Mouse (Mus musculus) hindbrain, embryonic 15.5 days (tissue): Measurements from ENCODE around the gene Dhodh. TPM values are rescaled to one million over a fixed set of nuclear protein-coding genes. Genes with fewer than 3 reads are reported as not detected.

Experiments
- ATAC-seq: fragments of 200-750 bp; cut with Nextera tagmentation; 2 replicates; pipeline ENCODE4 v1.8.0; 2017; ENCODE audit warnings: low read depth, moderate number of reproducible peaks, moderate TSS enrichment; ENCODE audit not compliant: low FRiP score
- H3K27ac ChIP-seq: fragments of 300-500 bp; sonication (generic); replicated peaks from 2 replicates; pipeline ENCODE4 v1.5.1; 2015; ENCODE audit warnings: mild to moderate bottlenecking, inconsistent platforms
- H3K27me3 ChIP-seq: fragments of 300-500 bp; sonication (generic); 2 replicates; pipeline ENCODE4 v1.6.1; 2015; ENCODE audit warnings: control low read depth, inconsistent platforms
- H3K36me3 ChIP-seq: fragments of 300-500 bp; sonication (generic); 2 replicates; pipeline ENCODE4 v1.6.1; 2015; ENCODE audit warnings: control low read depth, inconsistent platforms
- H3K4me1 ChIP-seq: fragments of 300-500 bp; sonication (generic); replicated peaks from 2 replicates; pipeline ENCODE4 v1.6.1; 2015; ENCODE audit warnings: control low read depth, inconsistent platforms
- H3K4me2 ChIP-seq: fragments of 300-500 bp; sonication (generic); 2 replicates; pipeline ENCODE4 v1.6.1; 2015; ENCODE audit warnings: moderate library complexity, mild to moderate bottlenecking, inconsistent platforms
- H3K4me3 ChIP-seq: fragments of 300-500 bp; sonication (generic); 2 replicates; pipeline ENCODE4 v1.5.1; 2015; ENCODE audit warnings: mild to moderate bottlenecking, inconsistent platforms
- H3K9ac ChIP-seq: fragments of 300-500 bp; sonication (generic); 2 replicates; pipeline ENCODE4 v1.6.1; 2015; ENCODE audit warnings: inconsistent platforms
- H3K9me3 ChIP-seq: fragments of 300-500 bp; sonication (generic); 2 replicates; pipeline ENCODE4 v1.6.1; 2016; ENCODE audit warnings: control low read depth, inconsistent platforms
- WGBS: fragments of 180-500 bp; shearing (Covaris S2); methylation state at CpG from one replicate; pipeline ENCODE4 v1.1.7; 2015; 5-methylcytosine and 5-hydroxymethylcytosine counted together
- polyA plus RNA-seq: library from polyadenylated mRNA; unstranded; fragments of >200 nt; fragmentation: Nextera tagmentation; extraction: Ambion mirVana; gene quantifications from 2 replicates; pipeline ENCODE4 v1.2.1, GENCODE M21; 2015

The Dhodh gene
- polyA plus RNA-seq, 1 experiment from 2014 or later = 30.5 TPM

DNA sequence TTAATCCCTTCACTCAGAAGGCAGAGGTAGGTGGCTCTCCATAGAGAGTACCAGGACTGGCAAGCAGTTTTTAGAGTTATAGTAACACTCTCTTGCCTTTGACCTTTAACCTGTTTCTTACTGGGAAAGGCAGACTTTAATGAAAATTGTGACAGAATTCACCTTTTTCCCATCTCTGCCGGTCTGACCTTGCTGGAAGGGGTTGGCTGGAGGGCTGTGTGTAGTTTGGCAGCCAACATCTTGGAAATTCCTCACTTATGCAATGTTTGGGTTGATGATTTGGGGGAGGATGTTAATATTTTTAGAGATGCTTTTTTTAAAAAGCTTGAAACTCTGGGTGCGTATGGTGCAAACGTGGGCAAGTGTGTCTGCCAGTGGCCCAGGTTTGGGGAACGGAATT is 24.2 kb downstream of the Dhodh start:
- Histone ChIP-seq H3K9ac (no peak overlapping the region), H3K4me1 (no peaks in the 10 kb centered on the region), H3K9me3 (no peaks in the 10 kb centered on the region), H3K36me3 (no peaks in the 10 kb centered on the region), H3K4me3 (no peak overlapping the region), H3K27ac (no peak overlapping the region), H3K4me2 (no peak overlapping the region), H3K27me3 (no peaks in the 10 kb centered on the region)
- ATAC-seq = no peak
- WGBS = 88% methylated on average over 4 of the region's 4 CpGs

DNA sequence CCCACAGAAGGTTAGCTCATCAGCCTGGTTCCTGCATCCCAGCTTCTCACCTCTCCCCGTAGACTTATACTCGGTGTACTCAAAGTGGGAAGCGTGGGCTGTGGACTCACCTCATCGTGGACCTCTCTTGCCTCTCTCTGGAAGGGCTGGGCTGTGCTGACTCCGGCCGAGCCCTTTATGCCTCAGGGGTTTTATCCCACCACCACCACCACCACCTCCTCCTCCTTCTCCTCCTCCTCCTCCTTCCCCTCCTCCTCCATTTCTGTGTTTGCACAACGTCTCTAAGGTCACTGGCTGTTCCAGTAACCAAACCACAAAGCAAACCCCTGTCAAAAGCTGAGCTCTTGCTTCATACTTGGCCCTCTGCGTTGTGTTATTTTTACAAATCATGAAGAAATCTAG is 29.6 kb downstream of the Dhodh start, which contains the start of gene Hp:
Hp (minus strand) TSS at position 273 of the 402 bp plus-strand sequence.
- H3K9ac ChIP-seq = no peak within 1 kb of the TSS
- H3K27ac ChIP-seq = no peak within 1 kb of the TSS
- H3K4me1 ChIP-seq = no peaks in the 10 kb centered on the region
- no peaks in the 10 kb centered on the region for H3K36me3 ChIP-seq
- 72% methylated on average over 8 of the region's 8 CpGs for WGBS
- ATAC-seq = no peak
- no peaks in the 10 kb centered on the region for H3K9me3 ChIP-seq
- H3K27me3 ChIP-seq = no peaks in the 10 kb centered on the region
- H3K4me2 ChIP-seq = no peak within 1 kb of the TSS
- no peak within 1 kb of the TSS for H3K4me3 ChIP-seq

DNA sequence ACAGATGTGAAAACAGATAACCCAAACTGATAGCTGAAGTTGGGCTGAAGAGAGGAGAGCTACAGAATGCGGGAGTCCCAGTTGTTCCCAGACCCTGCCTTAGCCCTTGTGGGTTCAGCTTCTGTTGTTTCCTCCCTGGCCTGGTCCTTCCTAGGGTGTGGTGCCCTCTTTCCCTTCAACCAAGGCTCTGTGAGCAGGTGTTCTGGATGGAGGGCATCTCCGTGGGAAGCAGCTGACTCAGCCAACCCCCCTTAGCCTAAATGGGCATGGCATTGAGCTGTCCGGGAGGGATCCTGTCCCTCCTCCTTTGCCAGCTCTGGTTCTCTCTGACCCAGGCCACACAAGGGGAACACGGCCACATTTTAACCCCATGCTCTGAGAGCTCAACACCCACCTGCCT is 32.2 kb downstream of the Dhodh start:
- no peak for ATAC-seq
- WGBS = 79% methylated on average over 4 of the region's 4 CpGs
- H3K27me3 ChIP-seq = no peaks in the 10 kb centered on the region
- no peaks in the 10 kb centered on the region for H3K4me1 ChIP-seq
- H3K36me3 ChIP-seq = no peaks in the 10 kb centered on the region
- no peaks in the 10 kb centered on the region for H3K9me3 ChIP-seq
- no peak overlapping the region for H3K27ac ChIP-seq
- no peak overlapping the region for H3K4me3 ChIP-seq
- no peak overlapping the region for H3K4me2 ChIP-seq
- no peak overlapping the region for H3K9ac ChIP-seq

DNA sequence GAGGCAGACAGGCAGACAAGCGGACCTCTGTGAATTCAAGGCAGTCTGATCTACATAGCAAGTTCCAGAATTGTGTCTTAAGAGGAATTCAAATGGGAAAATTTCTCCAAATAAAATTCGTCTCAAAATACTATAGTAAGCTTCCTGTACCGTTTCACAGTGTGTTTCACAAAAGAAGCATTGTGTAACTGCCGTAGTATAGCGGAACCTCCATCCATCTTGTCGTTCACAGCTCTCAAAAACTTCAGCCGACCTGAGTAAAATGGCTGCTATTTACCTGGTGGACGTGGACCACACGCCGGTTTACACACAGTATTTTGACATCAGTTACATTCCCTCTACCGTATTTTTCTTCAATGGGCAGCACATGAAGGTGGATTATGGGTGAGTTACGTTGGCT is 37.3 kb downstream of the Dhodh start:
- H3K4me2 ChIP-seq = no peak overlapping the region
- no peak overlapping the region for H3K27ac ChIP-seq
- H3K4me1 ChIP-seq = peaks cover 7% of the 10 kb centered on the region
- no peak overlapping the region for H3K4me3 ChIP-seq
- ATAC-seq = no peak
- H3K9ac ChIP-seq = no peak overlapping the region
- no peaks in the 10 kb centered on the region for H3K36me3 ChIP-seq
- H3K9me3 ChIP-seq = no peaks in the 10 kb centered on the region
- H3K27me3 ChIP-seq = no peaks in the 10 kb centered on the region
- WGBS = 91% methylated on average over 12 of the region's 12 CpGs

DNA sequence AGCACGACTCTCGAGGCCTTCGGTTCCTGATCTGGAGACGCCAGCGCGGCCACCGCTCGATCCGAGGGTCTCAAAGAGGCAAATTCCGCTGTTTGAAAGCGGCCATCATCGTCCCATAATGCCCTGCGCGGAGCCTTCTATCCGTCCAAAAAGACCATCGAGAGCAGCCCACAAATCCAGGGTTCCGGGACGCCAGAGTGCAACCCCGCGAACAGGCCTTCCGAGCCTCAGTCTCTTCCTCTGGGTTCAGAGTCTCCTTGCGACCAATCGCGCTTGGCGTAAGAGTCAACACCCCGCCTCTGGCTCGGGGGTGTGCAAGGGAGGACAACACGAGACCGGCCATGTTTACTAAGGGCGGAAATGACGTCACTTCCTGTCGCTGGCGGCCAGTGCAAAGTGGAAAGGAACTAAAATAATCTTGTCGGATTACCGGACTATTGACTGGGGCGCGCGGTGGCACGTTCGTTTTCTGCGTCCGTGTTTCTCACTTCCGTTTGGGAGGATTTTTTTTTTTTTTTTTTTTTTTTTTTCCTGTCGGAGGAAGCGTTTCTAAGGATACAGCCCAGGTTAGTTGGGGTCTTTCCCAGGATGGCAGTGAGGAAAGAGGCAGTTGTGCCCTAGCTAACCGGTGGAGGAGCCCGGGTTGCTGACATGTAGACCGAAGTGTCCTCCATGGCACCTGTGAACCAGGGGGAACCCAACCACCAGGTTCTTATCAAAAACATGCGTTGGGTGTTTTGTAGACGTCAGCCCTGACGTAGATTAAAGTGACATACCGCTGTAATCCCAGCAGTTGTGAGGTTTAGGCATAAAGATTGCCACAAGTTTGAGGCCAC is 42.8 kb downstream of the Dhodh start, which contains the start of the genes Dhx38 and Txnl4b:
Dhx38 (minus strand) TSS at position 364 of the 836 bp plus-strand sequence.
Txnl4b (plus strand) TSS at position 395 of the 836 bp plus-strand sequence.
- under 1% methylated on average over 52 of the region's 52 CpGs for WGBS
- peak; percentile 100 for ATAC-seq
- Histone ChIP-seq H3K9me3 (no peaks in the 10 kb centered on the region), H3K4me3 (peak within 1 kb of the TSS; percentile 74), H3K4me1 (peaks cover 22% of the 10 kb centered on the region), H3K36me3 (peaks cover 15% of the 10 kb centered on the region), H3K27ac (peak within 1 kb of the TSS; percentile 87), H3K4me2 (peak within 1 kb of the TSS; percentile 79), H3K9ac (peak within 1 kb of the TSS; percentile 80), H3K27me3 (no peaks in the 10 kb centered on the region)

DNA sequence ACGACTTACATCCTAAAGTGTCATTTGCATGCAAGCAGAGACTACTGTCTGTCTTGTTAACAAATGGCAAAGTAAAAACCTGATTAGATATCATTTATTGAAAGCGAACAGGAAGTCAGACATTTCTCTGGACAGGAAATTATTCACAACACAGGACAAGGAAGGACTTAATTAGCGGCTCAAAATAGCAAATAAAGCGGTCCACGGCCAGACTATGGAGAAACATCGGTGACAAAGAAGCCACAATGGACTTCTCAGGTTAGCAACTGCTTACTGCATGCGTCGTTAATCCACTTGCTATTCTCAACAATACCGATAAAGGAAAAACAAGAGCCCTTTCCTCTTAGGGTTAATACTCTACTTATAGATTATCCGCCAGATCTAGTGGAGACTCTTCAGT is 43.7 kb downstream of the Dhodh start:
- H3K9ac ChIP-seq = peak overlapping the region; percentile 80
- H3K4me1 ChIP-seq = peaks cover 22% of the 10 kb centered on the region
- peak overlapping the region; percentile 87 for H3K27ac ChIP-seq
- no peaks in the 10 kb centered on the region for H3K27me3 ChIP-seq
- H3K36me3 ChIP-seq = peaks cover 25% of the 10 kb centered on the region
- no peaks in the 10 kb centered on the region for H3K9me3 ChIP-seq
- 7% methylated on average over 10 of the region's 10 CpGs for WGBS
- peak overlapping the region; percentile 74 for H3K4me3 ChIP-seq
- H3K4me2 ChIP-seq = peak overlapping the region; percentile 79
- no peak for ATAC-seq

DNA sequence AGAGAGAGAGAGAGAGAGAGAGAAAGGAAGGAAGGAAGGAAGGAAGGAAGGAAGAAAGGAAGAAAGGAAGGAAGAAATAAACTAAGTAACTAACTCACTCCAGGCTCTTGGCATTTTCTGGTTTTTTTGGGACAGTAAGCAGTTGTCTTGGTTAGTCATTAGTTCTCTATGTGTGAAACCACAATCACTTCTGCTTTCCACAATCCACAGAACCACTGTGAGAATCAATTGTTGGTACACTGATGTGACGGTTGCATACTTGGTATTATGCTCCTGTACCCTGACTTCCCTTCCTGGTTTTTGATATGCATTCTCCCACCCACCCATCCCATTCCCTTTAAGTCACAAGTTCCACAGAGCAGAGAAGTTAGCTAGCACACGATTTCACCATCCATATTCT is 44.6 kb downstream of the Dhodh start:
- no peak overlapping the region for H3K4me2 ChIP-seq
- no peaks in the 10 kb centered on the region for H3K9me3 ChIP-seq

DNA sequence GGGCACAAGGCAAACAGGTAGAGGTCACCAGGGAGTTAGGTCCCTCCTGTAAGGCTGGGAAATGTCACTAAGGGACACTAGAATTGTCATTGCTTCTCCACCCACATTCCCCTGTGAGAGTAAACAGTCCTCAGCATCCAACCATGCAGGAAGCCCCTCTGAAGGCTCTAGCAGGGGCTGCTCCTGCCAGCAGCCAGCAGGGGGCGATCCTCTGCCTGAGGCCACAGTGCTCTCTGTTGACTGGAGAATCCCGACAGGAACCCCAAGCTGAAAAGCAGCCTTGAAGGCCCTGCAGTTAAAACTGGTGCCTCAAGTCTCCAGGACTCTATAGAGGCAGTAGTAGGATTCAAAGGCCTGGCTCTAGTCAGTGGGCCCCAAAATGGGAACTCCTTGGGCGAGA is 56.8 kb downstream of the Dhodh start:
- no peak overlapping the region for H3K4me2 ChIP-seq
- H3K9me3 ChIP-seq = no peaks in the 10 kb centered on the region
- peaks cover 90% of the 10 kb centered on the region for H3K36me3 ChIP-seq
- H3K27ac ChIP-seq = no peak overlapping the region
- no peak for ATAC-seq
- no peaks in the 10 kb centered on the region for H3K4me1 ChIP-seq
- H3K9ac ChIP-seq = no peak overlapping the region
- H3K4me3 ChIP-seq = no peak overlapping the region
- WGBS = 41% methylated on average over 3 of the region's 3 CpGs
- no peaks in the 10 kb centered on the region for H3K27me3 ChIP-seq

More for the DNA sequence above, 44.6 kb downstream of the Dhodh start:
- Histone ChIP-seq H3K27ac (no peak overlapping the region), H3K36me3 (peaks cover 33% of the 10 kb centered on the region), H3K27me3 (no peaks in the 10 kb centered on the region), H3K9ac (no peak overlapping the region), H3K4me3 (no peak overlapping the region), H3K4me1 (peaks cover 22% of the 10 kb centered on the region)
- WGBS = 78% methylated on average over 2 of the region's 2 CpGs
- no peak for ATAC-seq

DNA sequence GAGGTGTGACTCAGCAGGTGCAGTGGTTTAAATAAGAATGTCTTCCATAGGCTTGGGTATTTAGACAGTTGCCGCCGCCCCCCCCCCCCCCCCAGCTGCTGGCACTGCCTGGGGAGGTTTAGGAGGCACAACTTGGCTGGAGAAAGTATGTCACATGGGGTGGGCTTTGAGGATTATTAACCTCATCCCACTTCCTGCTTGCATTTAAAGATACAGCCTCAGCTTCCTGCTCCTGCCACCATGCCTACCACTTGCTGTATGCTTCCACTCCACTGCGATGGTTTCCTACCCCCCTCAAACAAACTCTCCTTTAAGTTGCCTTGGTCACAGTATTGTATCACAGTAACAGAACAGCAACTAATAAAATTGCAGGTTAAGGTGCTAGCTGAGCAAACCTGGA is 64.4 kb downstream of the Dhodh start:
- Histone ChIP-seq H3K4me1 (no peaks in the 10 kb centered on the region), H3K4me3 (no peak overlapping the region), H3K36me3 (peaks cover 22% of the 10 kb centered on the region), H3K9me3 (no peaks in the 10 kb centered on the region), H3K27ac (no peak overlapping the region), H3K9ac (no peak overlapping the region), H3K27me3 (no peaks in the 10 kb centered on the region), H3K4me2 (no peak overlapping the region)
- ATAC-seq = no peak
- 43% methylated on average over 3 of the region's 3 CpGs for WGBS

DNA sequence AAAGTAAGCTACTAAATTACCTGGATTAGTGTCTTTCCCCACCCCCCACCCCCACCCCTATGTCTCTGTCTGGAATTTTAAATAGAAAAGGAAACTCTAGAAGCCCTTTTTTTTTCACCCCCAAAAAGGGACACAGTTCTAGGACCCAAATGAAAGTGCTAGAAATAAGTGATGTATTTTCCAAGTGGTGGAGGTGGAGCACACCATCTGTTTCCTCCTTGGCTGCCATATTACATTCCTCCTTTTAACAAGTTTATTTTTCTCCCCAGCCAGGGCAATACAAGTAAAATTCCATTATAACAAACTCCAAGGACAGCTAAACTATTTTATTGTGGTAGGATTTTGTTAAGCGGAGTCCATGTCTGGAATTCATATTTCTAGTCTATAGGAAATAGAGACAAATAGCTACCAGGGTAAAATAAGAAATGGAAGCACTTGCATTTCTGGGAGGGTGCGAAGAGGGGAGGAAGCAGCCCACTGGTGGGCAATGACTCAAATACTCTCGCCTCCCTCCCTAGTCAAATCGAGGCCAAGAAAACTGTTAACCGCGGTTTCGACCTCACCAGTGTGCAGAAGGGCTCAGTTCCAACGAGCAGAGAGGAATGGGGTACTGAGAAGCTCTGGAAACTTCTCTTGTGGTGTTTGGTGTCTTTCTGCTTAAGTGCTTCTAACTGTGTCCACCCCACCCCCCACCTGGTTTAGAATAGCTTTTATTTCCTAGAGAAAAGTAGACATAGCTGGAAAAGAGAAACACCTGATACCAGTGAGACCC is 65.5 kb downstream of the Dhodh start:
- Histone ChIP-seq H3K27ac (no peak overlapping the region), H3K27me3 (no peaks in the 10 kb centered on the region), H3K36me3 (peaks cover 16% of the 10 kb centered on the region), H3K4me3 (no peak overlapping the region), H3K4me2 (no peak overlapping the region), H3K4me1 (no peaks in the 10 kb centered on the region), H3K9me3 (no peaks in the 10 kb centered on the region), H3K9ac (no peak overlapping the region)
- 90% methylated on average over 8 of the region's 8 CpGs for WGBS
- no peak for ATAC-seq

DNA sequence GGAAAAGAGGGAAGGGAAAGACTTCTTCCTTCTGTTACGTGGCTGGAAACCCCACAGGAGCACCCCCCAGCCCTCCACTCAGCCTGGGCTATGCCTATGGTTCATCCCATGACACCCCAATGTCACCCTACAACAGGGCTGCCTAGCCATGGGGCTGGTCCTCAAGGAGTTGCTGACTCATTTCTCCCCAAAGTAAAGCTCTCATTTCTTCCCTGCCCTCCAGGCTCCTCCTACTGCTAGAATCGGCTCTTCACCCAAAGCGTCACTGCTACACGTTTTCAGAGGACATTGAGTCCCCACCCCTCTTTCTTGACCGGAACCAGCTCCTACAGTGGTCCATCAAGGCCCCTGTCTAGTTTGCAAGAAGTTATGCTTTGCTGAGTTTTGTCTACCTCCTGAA is 66.3 kb downstream of the Dhodh start:
- Histone ChIP-seq H3K27ac (no peak overlapping the region), H3K9ac (no peak overlapping the region), H3K4me1 (no peaks in the 10 kb centered on the region), H3K36me3 (peaks cover 9% of the 10 kb centered on the region), H3K4me2 (no peak overlapping the region), H3K4me3 (no peak overlapping the region), H3K9me3 (no peaks in the 10 kb centered on the region), H3K27me3 (no peaks in the 10 kb centered on the region)
- no peak for ATAC-seq
- 75% methylated on average over 5 of the region's 5 CpGs for WGBS
